Mouse (Mus musculus) lung, adult 2 months (tissue): Measurements from ENCODE around the gene Zscan10.

Experiments used
- CTCF ChIP-seq: fragments of 200-500 bp; IDR thresholded peaks from 2 replicates; pipeline ENCODE4 v1.5.1; 2011; ENCODE audit warnings: mild to moderate bottlenecking, low read length, control low read depth; ENCODE audit not compliant: insufficient read depth
- POLR2A ChIP-seq: fragments of 200-500 bp; IDR thresholded peaks from 2 replicates; pipeline ENCODE4 v1.6.1; 2011; ENCODE audit warnings: low read depth, mild to moderate bottlenecking, control low read depth, low read length, borderline replicate concordance; ENCODE audit errors: extremely low read depth

DNA sequence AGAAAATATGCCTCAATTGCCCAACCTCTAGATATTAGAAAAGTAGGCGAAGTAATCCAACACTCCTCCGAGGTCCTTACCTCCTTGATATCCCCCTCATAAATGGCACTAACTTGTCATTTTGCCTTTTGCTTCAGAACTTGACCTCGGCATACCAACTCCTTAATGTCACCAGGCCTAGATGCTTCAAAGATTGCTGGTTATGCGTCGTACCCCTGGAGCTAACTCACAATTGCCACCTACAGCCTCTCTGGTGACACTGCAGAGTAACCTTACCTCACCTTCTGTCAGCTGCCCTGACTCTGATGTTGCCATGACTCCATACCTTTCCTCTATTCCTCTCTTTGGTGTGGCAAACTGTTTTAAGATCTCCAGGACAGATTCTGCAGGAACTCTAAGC is 33.9 kb upstream of the Zscan10 start:
- TF ChIP-seq POLR2A (no peak), CTCF (0 out of 2 replicates have a peak, but pooled peaks have one; percentile 17)
